Mouse (Mus musculus) bone marrow macrophage, adult 2 months (primary cell): ENCODE measurements at regions not wholly inside any gene's neighbourhood (a gene's known extent, or its start where the extent isn't known, plus 50 kb on each side); places are given as distances from the start of the nearest gene placed in this dataset.

ENCODE experiments used
- CTCF ChIP-seq: IDR thresholded peaks from 2 replicates; pipeline ENCODE4 v1.5.1; 2012; ENCODE audit warnings: low read depth, mild to moderate bottlenecking, low read length, moderate library complexity
- POLR2A ChIP-seq: IDR thresholded peaks from 2 replicates; pipeline ENCODE4 v1.6.1; 2012; ENCODE audit warnings: mild to moderate bottlenecking, low read depth, low read length, borderline replicate concordance

GRCm38 (mm10) chr9:47444168-47444567 lies 85.8 kb upstream of the Cadm1 start:
- TF ChIP-seq POLR2A (no peak), CTCF (no peak)
